ENCODE assay signal across 21 mouse cellular contexts in the genomic region with DNA sequence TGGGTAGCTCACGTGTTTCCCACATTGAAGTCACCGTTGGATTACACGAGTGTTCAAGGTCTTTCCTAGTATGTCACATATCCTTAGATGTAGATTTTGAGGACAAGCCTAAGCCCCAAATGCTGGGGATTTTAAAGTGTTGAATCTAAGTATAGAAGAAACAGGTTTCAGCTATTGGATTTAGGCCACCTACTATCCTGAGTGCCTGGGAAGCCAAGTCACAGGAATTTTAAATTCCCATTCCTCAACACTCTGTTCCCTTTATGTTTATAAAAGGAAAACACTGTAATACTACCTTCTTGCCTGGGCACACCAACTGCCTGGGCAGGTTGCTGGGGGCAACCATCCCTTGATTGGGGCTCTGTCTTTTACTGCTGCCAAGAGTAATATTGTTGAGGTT. TPM values are rescaled to one million over a fixed set of nuclear protein-coding genes. Genes with fewer than 3 reads are reported as not detected.
"Had no signal": no experiment of that assay in that cellular context is flagged by ENCODE, and none has a peak within 500 bp of the region (broad histone marks: within the 10 kb centered on the region; RNA-seq: fewer than 3 reads in every experiment).

No protein-coding gene starts in this region.

- H3K4me2 ChIP-seq: lung, embryonic 15.5 days; midbrain, embryonic 11.5 days; midbrain, embryonic 13.5 days; midbrain, embryonic 15.5 days; neural tube, embryonic 12.5 days; stomach, embryonic 15.5 days had no signal

- H3K4me3 ChIP-seq: lung, embryonic 15.5 days; megakaryocyte, embryonic 14.5 days; midbrain, embryonic 13.5 days; midbrain, embryonic 15.5 days; neural tube, embryonic 12.5 days; stomach, embryonic 15.5 days had no signal

- H3K4me1 ChIP-seq: lung, embryonic 15.5 days; midbrain, embryonic 13.5 days; midbrain, embryonic 15.5 days; neural tube, embryonic 12.5 days; stomach, embryonic 15.5 days had no signal

- H3K9ac ChIP-seq: lung, embryonic 15.5 days; midbrain, embryonic 13.5 days; midbrain, embryonic 15.5 days; neural tube, embryonic 12.5 days; stomach, embryonic 15.5 days had no signal

- ATAC-seq: lung, postnatal 0 days; midbrain, embryonic 13.5 days; midbrain, embryonic 15.5 days had no signal

- H3K9me3 ChIP-seq: lung, embryonic 15.5 days; midbrain, embryonic 13.5 days; midbrain, embryonic 15.5 days; neural tube, embryonic 12.5 days; stomach, embryonic 15.5 days had no signal

- H3K27ac ChIP-seq: lung, embryonic 15.5 days; macrophage; midbrain, embryonic 13.5 days; midbrain, embryonic 15.5 days; neural tube, embryonic 12.5 days; stomach, embryonic 15.5 days; stomach, postnatal 0 days had no signal

- DNase-seq: lung, adult 2 months; lung, postnatal 14 days; lung, postnatal 36 days; right cerebral cortex, postnatal 14 days; thymus, adult 18-20 months; thymus, postnatal 14 days; thymus, postnatal 36 days had no signal

- H3K27me3 ChIP-seq: lung, embryonic 15.5 days; megakaryocyte, embryonic 14.5 days; midbrain, embryonic 13.5 days; midbrain, embryonic 15.5 days; neural tube, embryonic 12.5 days; stomach, embryonic 15.5 days had no signal

RNA-seq across cellular contexts. Expression of gene Pdia2, which starts 17.7 kb away (rescaled TPM):
- total RNA-seq: midbrain, postnatal 0 days; monocyte, adult 5-6 weeks; neutrophil, adult 5-6 weeks had no signal
- polyA plus RNA-seq: macrophage; midbrain, embryonic 13.5 days; midbrain, postnatal 0 days; thymus, postnatal 0 days had no signal

RNA-seq across cellular contexts. Expression of gene Rgs11, which starts 21.6 kb away (rescaled TPM):
- total RNA-seq: monocyte, adult 5-6 weeks had no signal

RNA-seq across cellular contexts. Expression of gene Arhgdig, which starts 26.4 kb away (rescaled TPM):
- total RNA-seq: monocyte, adult 5-6 weeks; neutrophil, adult 5-6 weeks had no signal
- polyA plus RNA-seq: macrophage had no signal
